Comparison of ENCODE assay signal across 8 mouse cellular contexts in genomic region chr10:128535624-128536265, GRCm38 (mm10). TPM values are rescaled to one million over a fixed set of nuclear protein-coding genes. Genes with fewer than 3 reads are reported as not detected.
DNase-seq lines count a peak whose midpoint lies in the region; ATAC-seq and TF ChIP-seq lines count a peak whose summit lies in the region.

No protein-coding gene starts in this region.

- no peaks in the 10 kb centered on the region for H3K4me1 ChIP-seq in lung, embryonic 14.5 days (ENCODE audit: insufficient read depth)
- H3K4me1 ChIP-seq in lung, adult 2 months (ENCODE audit: control insufficient read depth, insufficient read depth, low read length): peaks cover 6% of the 10 kb centered on the region
- H3K4me1 ChIP-seq in limb, embryonic 13.5 days: peaks cover 9% of the 10 kb centered on the region; the same call in 1 of the 2 replicates
- H3K4me1 ChIP-seq in small intestine, adult 2 months (ENCODE audit: control insufficient read depth, insufficient read depth, insufficient read length, low read length): peaks cover 4% of the 10 kb centered on the region; the same call in 1 of the 2 replicates

- 0 out of 2 replicates have a peak overlapping the region, but pooled peaks have one; percentile 4 for H3K9ac ChIP-seq in lung, embryonic 14.5 days
- H3K9ac ChIP-seq in limb, embryonic 13.5 days: no peak overlapping the region

- ATAC-seq in lung, embryonic 14.5 days (ENCODE audit: insufficient read depth): peak; percentile 7; the same call in 1 of the 2 replicates
- peak; percentile 64 for ATAC-seq in erythroid progenitor cell, adult 5-6 weeks (replicated peaks; ENCODE audit: low FRiP score, poor library complexity, severe bottlenecking)
- ATAC-seq in limb, embryonic 13.5 days (ENCODE audit: low FRiP score, low read depth): no peak; the same call in 1 of the 2 replicates

- no peaks in the 10 kb centered on the region for H3K27me3 ChIP-seq in lung, embryonic 14.5 days (ENCODE audit: insufficient read depth, low read length)
- H3K27me3 ChIP-seq in limb, embryonic 13.5 days: no peaks in the 10 kb centered on the region
- no peaks in the 10 kb centered on the region for H3K27me3 ChIP-seq in small intestine, adult 2 months (ENCODE audit: control insufficient read depth, insufficient read depth, low read length)

- DNase-seq in lung, embryonic 14.5 days: no peak
- DNase-seq in lung, adult 2 months: no peak
- DNase-seq in kidney, adult 11 months: no peak
- DNase-seq in cerebellum, adult 9-10 months: no peak
- DNase-seq in adrenal gland, adult 8-10 months: no peak

- TF ChIP-seq POLR2A in lung, adult 2 months (IDR thresholded peaks at IDR 0.05; ENCODE audit: borderline replicate concordance, extremely low read depth, low read depth, low read length): no peak
- no peak for TF ChIP-seq POLR2A in small intestine, adult 2 months (IDR thresholded peaks at IDR 0.05; ENCODE audit: low read depth, low read length)

- TF ChIP-seq CTCF in lung, embryonic 14.5 days (IDR thresholded peaks at IDR 0.05; ENCODE audit: low read depth): no peak
- no peak for TF ChIP-seq CTCF in lung, adult 2 months (IDR thresholded peaks at IDR 0.05; ENCODE audit: insufficient read depth, low read length)
- no peak for TF ChIP-seq CTCF in small intestine, adult 2 months (IDR thresholded peaks at IDR 0.05; ENCODE audit: extremely low read depth, insufficient read length, insufficient replicate concordance, low read depth, low read length)

- 71% methylated on average over 4 of the region's 4 CpGs for WGBS in lung, embryonic 14.5 days
- WGBS in lung, adult 2 months: 67% methylated on average over 4 of the region's 4 CpGs
- WGBS in limb, embryonic 13.5 days: 71% methylated on average over 4 of the region's 4 CpGs
- 68% methylated on average over 4 of the region's 4 CpGs for WGBS in small intestine, adult 2 months

- peak overlapping the region; percentile 8; the same call in 1 of the 2 replicates for H3K4me3 ChIP-seq in lung, embryonic 14.5 days (ENCODE audit: low read depth, low read length)
- no peak overlapping the region for H3K4me3 ChIP-seq in lung, adult 2 months (replicated peaks; ENCODE audit: extremely low read depth, low read depth, low read length)
- H3K4me3 ChIP-seq in limb, embryonic 13.5 days: peak overlapping the region; percentile 21
- no peak overlapping the region for H3K4me3 ChIP-seq in small intestine, adult 2 months (ENCODE audit: low read depth, low read length)

- H3K9me3 ChIP-seq in lung, embryonic 14.5 days (ENCODE audit: low read depth, low read length): no peaks in the 10 kb centered on the region
- H3K9me3 ChIP-seq in limb, embryonic 13.5 days: no peaks in the 10 kb centered on the region

- H3K4me2 ChIP-seq in lung, embryonic 14.5 days: peak overlapping the region; percentile 54
- peak overlapping the region; percentile 56 for H3K4me2 ChIP-seq in limb, embryonic 13.5 days (replicated peaks)

- no peaks in the 10 kb centered on the region for H3K36me3 ChIP-seq in lung, embryonic 14.5 days (ENCODE audit: insufficient read depth)
- no peaks in the 10 kb centered on the region for H3K36me3 ChIP-seq in limb, embryonic 13.5 days
- no peaks in the 10 kb centered on the region for H3K36me3 ChIP-seq in small intestine, adult 2 months (ENCODE audit: control insufficient read depth, insufficient read depth, low read length)

- H3K27ac ChIP-seq in lung, embryonic 14.5 days (ENCODE audit: low read depth): no peak overlapping the region
- peak overlapping the region; percentile 70; the same call in 1 of the 2 replicates for H3K27ac ChIP-seq in limb, embryonic 13.5 days
- H3K27ac ChIP-seq in small intestine, adult 2 months (ENCODE audit: insufficient read depth, low read depth, low read length): peak overlapping the region; percentile 48

RNA-seq across cellular contexts. Expression of gene Esyt1, which starts 10.1 kb away (rescaled TPM):
- 21.5 and 23.0 TPM in 2 replicates for polyA plus RNA-seq in lung, embryonic 14.5 days (2014; fragmentation: Nextera tagmentation; extraction: Ambion mirVana)
- 94.9 and 97.2 TPM in 2 replicates for polyA plus RNA-seq in lung, adult 2 months (2012; rRNA removed)
- total RNA-seq in erythroid progenitor cell, adult 5-6 weeks (2015; ENCODE audit: low replicate concordance): 23.4 and 27.2 TPM in 2 replicates
- 29.7 and 30.8 TPM in 2 replicates for total RNA-seq in erythroid progenitor cell, adult 5-6 weeks (2017; ENCODE audit: low replicate concordance)
- polyA plus RNA-seq in limb, embryonic 13.5 days (2015; fragmentation: Nextera tagmentation; extraction: Ambion mirVana): 24.0 and 28.0 TPM in 2 replicates
- 20.0 and 26.3 TPM in 2 replicates for polyA plus RNA-seq in small intestine, adult 2 months (2012; rRNA removed)
- 10 to 100 TPM; 22.8 to 44.9 (median 33.2) TPM for total RNA-seq in adrenal gland, adult 8-10 months (2022)

RNA-seq across cellular contexts. Expression of gene Zc3h10, which starts 11.8 kb away (rescaled TPM):
- polyA plus RNA-seq in lung, embryonic 14.5 days (2014; fragmentation: Nextera tagmentation; extraction: Ambion mirVana): 11.0 and 14.5 TPM in 2 replicates
- polyA plus RNA-seq in lung, adult 2 months (2012; rRNA removed): 13.2 and 15.1 TPM in 2 replicates
- total RNA-seq in erythroid progenitor cell, adult 5-6 weeks (2015; ENCODE audit: low replicate concordance): 0.72 and 2.9 TPM in 2 replicates
- 5.9 and 6.4 TPM in 2 replicates for total RNA-seq in erythroid progenitor cell, adult 5-6 weeks (2017; ENCODE audit: low replicate concordance)
- 16.4 and 17.3 TPM in 2 replicates for polyA plus RNA-seq in limb, embryonic 13.5 days (2015; fragmentation: Nextera tagmentation; extraction: Ambion mirVana)
- polyA plus RNA-seq in small intestine, adult 2 months (2012; rRNA removed): 6.4 and 15.2 TPM in 2 replicates
- 10 to 100 TPM; 12.9 to 15.0 (median 13.6) TPM for total RNA-seq in adrenal gland, adult 8-10 months (2022)

RNA-seq across cellular contexts. Expression of gene Rpl41, which starts 13.4 kb away (rescaled TPM):
- polyA plus RNA-seq in lung, embryonic 14.5 days (2014; fragmentation: Nextera tagmentation; extraction: Ambion mirVana): 4,697 and 4,895 TPM in 2 replicates
- 1,224 and 1,373 TPM in 2 replicates for polyA plus RNA-seq in lung, adult 2 months (2012; rRNA removed)
- total RNA-seq in erythroid progenitor cell, adult 5-6 weeks (2015; ENCODE audit: low replicate concordance): 1,611 and 1,688 TPM in 2 replicates
- 704 and 1,169 TPM in 2 replicates for total RNA-seq in erythroid progenitor cell, adult 5-6 weeks (2017; ENCODE audit: low replicate concordance)
- polyA plus RNA-seq in limb, embryonic 13.5 days (2015; fragmentation: Nextera tagmentation; extraction: Ambion mirVana): 3,677 and 3,933 TPM in 2 replicates
- 1,613 and 1,655 TPM in 2 replicates for polyA plus RNA-seq in small intestine, adult 2 months (2012; rRNA removed)
- total RNA-seq in adrenal gland, adult 8-10 months (2022): 1,000 to 10,000 TPM; 2,263 to 2,673 (median 2,524) TPM

RNA-seq across cellular contexts. Expression of gene Pa2g4, which starts 30.0 kb away (rescaled TPM):
- 240 and 244 TPM in 2 replicates for polyA plus RNA-seq in lung, embryonic 14.5 days (2014; fragmentation: Nextera tagmentation; extraction: Ambion mirVana)
- polyA plus RNA-seq in lung, adult 2 months (2012; rRNA removed): 13.7 and 23.9 TPM in 2 replicates
- total RNA-seq in erythroid progenitor cell, adult 5-6 weeks (2015; ENCODE audit: low replicate concordance): 122 and 141 TPM in 2 replicates
- total RNA-seq in erythroid progenitor cell, adult 5-6 weeks (2017; ENCODE audit: low replicate concordance): 87.7 and 97.9 TPM in 2 replicates
- 198 and 200 TPM in 2 replicates for polyA plus RNA-seq in limb, embryonic 13.5 days (2015; fragmentation: Nextera tagmentation; extraction: Ambion mirVana)
- polyA plus RNA-seq in small intestine, adult 2 months (2012; rRNA removed): 3.2 and 6.9 TPM in 2 replicates
- total RNA-seq in adrenal gland, adult 8-10 months (2022): 10 to 100 TPM; 67.4 to 77.6 (median 70.5) TPM

RNA-seq across cellular contexts. Expression of gene Myl6b, which starts 37.3 kb away (rescaled TPM):
- 3.0 and 4.4 TPM in 2 replicates for polyA plus RNA-seq in lung, embryonic 14.5 days (2014; fragmentation: Nextera tagmentation; extraction: Ambion mirVana)
- 1.9 and 2.0 TPM in 2 replicates for polyA plus RNA-seq in lung, adult 2 months (2012; rRNA removed)
- total RNA-seq in erythroid progenitor cell, adult 5-6 weeks (2015; ENCODE audit: low replicate concordance): 4.0 TPM in 1 of 2 replicates, not detected in the other
- 0.51 TPM in 1 of 2 replicates, not detected in the other for total RNA-seq in erythroid progenitor cell, adult 5-6 weeks (2017; ENCODE audit: low replicate concordance)
- 4.7 and 5.0 TPM in 2 replicates for polyA plus RNA-seq in limb, embryonic 13.5 days (2015; fragmentation: Nextera tagmentation; extraction: Ambion mirVana)
- 0.43 and 1.2 TPM in 2 replicates for polyA plus RNA-seq in small intestine, adult 2 months (2012; rRNA removed)
- 10 to 100 TPM in 2 of 4 experiments, 1 to 10 TPM in 2; 4.8 to 11.6 (median 7.9) TPM for total RNA-seq in adrenal gland, adult 8-10 months (2022)

Comparison
In these comparisons a context has a peak if more than half of its experiments do, and no peak if none do; other contexts are left out.
1. H3K4me3 ChIP-seq: peak in lung, embryonic 14.5 days (single experiment) and limb, embryonic 13.5 days (single experiment); none in lung, adult 2 months (single experiment) and small intestine, adult 2 months (single experiment).